Mouse (Mus musculus): ENCODE measurements around the gene Zbtb14.

Zbtb14 gene

GRCm38 (mm10) chr17:69382511-69383100, at the start of gene Zbtb14:
Zbtb14 (plus strand) TSS chr17:69383050.
- DNase-seq (ENCODE audit: low read depth, low spot score) = peak; percentile 94

- DNase-seq (ENCODE audit: low read depth, low spot score) = no peak
Observed at GRCm38 (mm10) chr17:69346056-69346455, 36.8 kb upstream of the Zbtb14 start.

GRCm38 (mm10) chr17:69349014-69349531, 33.8 kb upstream of the Zbtb14 start:
- DNase-seq (ENCODE audit: low read depth, low spot score) = peak; percentile 25

GRCm38 (mm10) chr17:69365049-69365448, 17.8 kb upstream of the Zbtb14 start:
- DNase-seq (ENCODE audit: low read depth, low spot score) = no peak

- no peak for DNase-seq (ENCODE audit: low read depth, low spot score)
Observed at GRCm38 (mm10) chr17:69380838-69381237, 2.0 kb upstream of the Zbtb14 start.

GRCm38 (mm10) chr17:69383201-69383940, 521 bp downstream of the Zbtb14 start:
- peak; percentile 60 for DNase-seq (ENCODE audit: low read depth, low spot score)

GRCm38 (mm10) chr17:69383941-69384665, 1.3 kb downstream of the Zbtb14 start:
- no peak for DNase-seq (ENCODE audit: low read depth, low spot score)

GRCm38 (mm10) chr17:69396147-69397033, 13.5 kb downstream of the Zbtb14 start:
- DNase-seq (ENCODE audit: low read depth, low spot score) = no peak

GRCm38 (mm10) chr17:69397163-69397562, 14.3 kb downstream of the Zbtb14 start:
- no peak for DNase-seq (ENCODE audit: low read depth, low spot score)

GRCm38 (mm10) chr17:69398092-69398491, 15.2 kb downstream of the Zbtb14 start:
- no peak for DNase-seq (ENCODE audit: low read depth, low spot score)

- DNase-seq (ENCODE audit: low read depth, low spot score) = no peak
Observed at GRCm38 (mm10) chr17:69401146-69401545, 18.3 kb downstream of the Zbtb14 start.

- DNase-seq (ENCODE audit: low read depth, low spot score) = no peak
Observed at GRCm38 (mm10) chr17:69416163-69416562, 33.3 kb downstream of the Zbtb14 start.

- DNase-seq (ENCODE audit: low read depth, low spot score) = peak; percentile 91
Observed at GRCm38 (mm10) chr17:69416920-69417661, 34.2 kb downstream of the Zbtb14 start.

- no peak for DNase-seq (ENCODE audit: low read depth, low spot score)
Observed at GRCm38 (mm10) chr17:69417724-69418373, 35.0 kb downstream of the Zbtb14 start.

- DNase-seq (ENCODE audit: low read depth, low spot score) = no peak
Observed at GRCm38 (mm10) chr17:69421592-69421991, 38.7 kb downstream of the Zbtb14 start.

GRCm38 (mm10) chr17:69437836-69438235, 55.0 kb downstream of the Zbtb14 start:
- no peak for DNase-seq (ENCODE audit: low read depth, low spot score)

GRCm38 (mm10) chr17:69438486-69438885, 55.6 kb downstream of the Zbtb14 start:
- no peak for DNase-seq (ENCODE audit: low read depth, low spot score)

GRCm38 (mm10) chr17:69438990-69439491, 56.2 kb downstream of the Zbtb14 start, which contains the start of gene Akain1:
Akain1 (plus strand) TSS chr17:69439326.
- no peak for DNase-seq (ENCODE audit: low read depth, low spot score)

- DNase-seq (ENCODE audit: low read depth, low spot score) = no peak
Observed at GRCm38 (mm10) chr17:69439571-69440480, 57.0 kb downstream of the Zbtb14 start.

Data from retina, adult 2 months (tissue).